Mouse (Mus musculus) gastrocnemius, postnatal 36 days (tissue): ENCODE results near the gene Prrg4. TPM values are rescaled to one million over a fixed set of nuclear protein-coding genes. Genes with fewer than 3 reads are reported as not detected.
"Not testable (repeated sequence)": the region's sequence is repeated elsewhere in the genome, so short reads cannot be mapped to it uniquely, and the experiment has no call there.

Source experiments
- DNase-seq, 2 experiments: peaks; one replicate each; pipeline ENCODE4 v3.0.0; 2022
- intact Hi-C: fragments of 180-260 bp; cut with DNase I; formaldehyde crosslinking; loops from one replicate; pipeline ENCODE4 v1.15.1; 2025
- long read RNA-seq, 2 experiments: library from polyadenylated mRNA; stranded (forward); transcript quantifications; one replicate each; pipeline ENCODE4 v2.0.0; 2021
- total RNA-seq, 2 experiments: library from RNA; stranded (reverse); gene quantifications; 2 replicates each; pipeline ENCODE4 v1.2.3; 2021

Prrg4 gene
- under 1 TPM in 1 of 2 experiments, not detected in 1; 0.25 TPM for total RNA-seq
- long read RNA-seq, experiment 1: 0 reads
- long read RNA-seq, experiment 2: 0 reads

DNA sequence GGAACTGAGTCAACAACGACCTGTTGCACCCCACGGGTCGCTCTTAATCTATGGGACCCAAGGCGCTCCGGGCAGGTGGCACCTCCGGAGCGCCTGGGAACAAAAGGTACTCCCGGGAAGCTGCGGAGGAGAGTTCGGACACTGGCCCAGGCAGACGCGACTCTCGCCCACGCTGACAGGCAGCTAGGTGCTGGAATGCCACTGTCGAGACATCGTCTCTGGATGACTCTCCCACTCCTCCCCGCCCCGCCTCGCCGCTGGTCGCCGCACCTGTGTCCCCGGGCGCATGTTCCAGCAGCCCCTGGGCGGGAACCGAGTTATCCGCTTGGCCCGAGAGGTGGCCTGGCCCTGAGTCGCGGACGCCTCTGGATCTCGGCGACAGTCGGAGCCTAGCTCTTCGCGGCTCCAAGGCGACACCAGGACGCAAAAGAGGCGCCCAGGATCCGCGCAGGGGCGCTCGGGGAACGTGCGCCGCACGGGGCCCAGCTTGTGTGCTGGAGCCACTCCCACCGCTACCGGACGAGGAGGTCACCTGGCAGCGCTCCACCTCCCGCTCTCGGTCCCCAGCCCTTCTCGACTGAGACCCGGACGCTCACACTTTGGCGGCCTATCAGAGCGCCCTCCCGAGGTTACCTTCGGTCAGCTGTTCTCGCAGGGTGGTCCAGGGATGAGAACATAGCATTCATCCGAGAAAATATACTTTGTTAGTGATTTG lies at the start of gene Prrg4:
Gene Prrg4 (minus strand): TSS at position 601 of the 715 bp plus-strand sequence.
- intact Hi-C loops: no loop called here
- peak; percentile 15 to 21 for DNase-seq

- peak; percentile 51 to 57 for DNase-seq
- intact Hi-C loops: loop anchor here (5.0 kb wide), 1 partner anchor 344 kb away; no protein-coding TSS in a partner anchor
These were observed 38.3 kb upstream of the Prrg4 start for GRCm38 (mm10) chr2:104887882-104888566.

GRCm38 (mm10) chr2:104887331-104887730 lies 37.7 kb upstream of the Prrg4 start:
- intact Hi-C loops: loop anchor here (5.0 kb wide), 1 partner anchor 345 kb away; no protein-coding TSS in a partner anchor
- not testable (repeated sequence) for DNase-seq

DNA sequence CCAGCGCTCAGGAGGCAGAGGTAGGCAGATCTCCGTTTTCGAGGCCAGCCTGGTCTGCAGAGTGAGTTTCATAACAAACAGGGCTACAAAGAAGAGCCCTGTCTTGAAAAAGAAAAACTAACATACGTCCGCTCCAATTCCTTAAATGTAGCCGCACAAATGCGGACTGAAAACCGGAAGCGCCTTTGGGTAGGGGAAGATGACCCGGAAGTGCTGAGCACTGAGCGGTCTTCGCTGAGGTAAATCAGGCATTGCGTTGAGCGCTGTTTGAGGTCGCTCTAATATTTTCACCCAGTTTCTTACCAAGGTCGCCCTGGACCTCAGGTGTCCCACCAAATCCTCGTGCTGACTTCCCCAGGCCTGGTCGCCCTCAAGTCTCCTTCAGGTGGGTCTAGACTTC lies 36.4 kb upstream of the Prrg4 start:
- intact Hi-C loops: loop anchor here (5.0 kb wide), 1 partner anchor 346 kb away; no protein-coding TSS in a partner anchor
- no peak for DNase-seq

DNA sequence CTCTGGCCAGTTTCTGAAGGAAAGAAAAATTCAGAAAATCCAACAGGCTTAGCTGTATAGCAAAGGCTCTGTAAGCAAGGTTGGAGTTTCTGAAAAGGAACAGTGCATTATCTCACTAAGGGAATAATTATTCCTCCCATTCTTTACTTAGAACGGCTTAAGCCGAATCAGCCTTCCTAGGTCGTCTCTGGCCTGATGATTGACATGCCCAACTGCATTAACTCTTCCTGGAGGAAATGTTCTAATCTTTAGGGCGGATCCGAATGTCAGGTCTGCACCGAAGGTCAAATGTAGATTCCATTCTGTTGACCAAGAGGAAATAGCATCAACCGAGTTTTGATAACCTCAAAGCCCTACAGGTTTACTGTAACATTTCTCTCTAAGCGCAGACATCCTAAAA lies 29.1 kb upstream of the Prrg4 start:
- intact Hi-C loops: no loop called here
- DNase-seq: no peak

- no peak for DNase-seq
- intact Hi-C loops: no loop called here
These were observed 19.4 kb upstream of the Prrg4 start for GRCm38 (mm10) chr2:104869101-104869500.

DNA sequence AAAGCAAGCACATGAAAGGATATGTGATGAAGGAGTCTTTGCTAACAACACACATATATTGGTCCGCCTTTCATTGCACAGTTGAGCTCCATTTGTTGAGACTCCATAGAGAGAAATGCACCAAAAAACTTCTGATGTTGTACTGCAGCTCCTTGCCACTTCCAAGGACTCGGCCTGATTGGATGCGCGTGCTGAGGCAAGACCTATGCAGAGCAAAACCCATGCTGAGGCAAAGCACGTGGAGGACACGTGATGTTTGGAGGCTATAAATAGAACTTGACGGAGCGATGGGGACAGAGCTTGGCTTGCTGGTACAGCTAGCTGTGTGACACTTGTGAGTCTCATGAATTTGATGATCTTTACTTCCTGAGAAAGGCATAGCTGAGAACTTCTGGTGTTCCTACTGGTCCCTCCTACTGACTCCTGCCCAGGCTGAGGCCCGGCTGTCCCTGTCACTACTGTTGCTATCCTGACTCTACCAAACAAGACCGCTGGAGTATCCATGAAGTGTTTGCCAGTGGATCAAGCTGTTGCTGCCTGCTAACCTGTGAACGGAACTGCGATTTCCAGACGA lies 17.7 kb upstream of the Prrg4 start, which contains the start of gene Ccdc73:
Gene Ccdc73 (plus strand): TSS at position 524 of the 574 bp plus-strand sequence.
- intact Hi-C loops: no loop called here

GRCm38 (mm10) chr2:104864176-104864860 lies 14.6 kb upstream of the Prrg4 start:
- intact Hi-C loops: no loop called here
- DNase-seq: no peak

More for the DNA sequence above, 17.7 kb upstream of the Prrg4 start, which contains the start of gene Ccdc73:
- no peak for DNase-seq

DNA sequence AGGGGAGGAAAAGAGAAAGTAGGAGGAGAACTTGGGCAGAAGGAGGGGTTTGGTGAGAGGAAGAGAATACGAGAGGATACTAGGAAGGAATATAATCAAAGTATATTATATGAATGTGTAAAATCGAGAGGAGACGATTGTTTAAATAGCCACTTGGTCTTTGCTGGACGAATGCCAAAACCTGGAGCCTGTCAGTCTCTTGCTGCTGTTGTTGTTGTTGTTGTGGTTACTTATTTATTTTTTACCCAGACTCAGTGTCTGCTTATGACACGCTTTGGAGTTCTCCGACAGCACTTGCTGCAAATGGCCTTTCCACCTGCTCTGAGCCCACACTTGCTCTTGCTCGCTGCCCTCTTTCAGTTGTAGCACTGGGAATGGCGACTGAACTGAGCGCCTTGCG lies 10.8 kb upstream of the Prrg4 start:
- intact Hi-C loops: no loop called here
- DNase-seq: no peak

- no peak for DNase-seq
- intact Hi-C loops: no loop called here
These were observed 9.4 kb upstream of the Prrg4 start for GRCm38 (mm10) chr2:104859060-104859459.

- DNase-seq, intact Hi-C loops: not testable (repeated sequence)
These were observed 8.4 kb upstream of the Prrg4 start for GRCm38 (mm10) chr2:104858083-104858482.

DNA sequence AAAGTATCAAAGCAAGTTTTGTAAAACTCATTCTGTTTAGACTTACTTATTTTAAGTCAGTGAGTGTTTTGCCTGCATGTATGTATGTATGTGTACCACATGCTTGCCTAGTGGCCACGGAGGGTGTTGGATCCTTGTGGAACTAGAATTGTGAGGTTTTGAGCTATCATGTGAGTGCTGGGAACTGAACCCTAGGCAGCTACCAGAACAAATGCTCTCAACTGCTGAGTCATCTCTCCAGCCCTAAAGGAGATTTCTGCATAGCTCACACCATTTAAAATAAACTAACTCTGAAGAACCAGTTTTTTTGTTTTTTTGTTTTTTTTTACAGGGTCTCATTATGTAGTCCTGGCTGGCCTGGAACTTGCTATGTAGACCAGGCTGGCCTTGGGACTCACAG lies 6.5 kb upstream of the Prrg4 start:
- no peak for DNase-seq
- intact Hi-C loops: no loop called here

DNA sequence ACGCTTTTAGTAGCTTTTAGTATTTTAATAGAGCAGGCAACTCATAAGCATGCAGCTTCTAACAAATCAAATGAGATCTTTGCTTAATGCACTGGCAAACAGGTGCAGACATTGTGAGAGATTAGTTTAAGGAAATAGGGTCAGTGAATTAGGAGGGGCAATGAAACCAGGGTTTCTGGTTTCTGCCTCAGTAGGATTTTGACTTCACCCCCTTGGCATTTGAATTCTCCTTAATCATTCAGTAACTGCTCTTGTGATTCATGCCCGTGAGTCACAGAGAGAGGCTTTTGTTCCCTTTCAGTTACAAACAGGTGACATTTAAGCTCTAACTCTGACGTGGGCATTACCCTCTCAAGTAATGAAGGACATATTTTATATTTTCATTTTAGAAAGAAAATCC lies 6.1 kb upstream of the Prrg4 start:
- intact Hi-C loops: no loop called here
- no peak for DNase-seq

DNA sequence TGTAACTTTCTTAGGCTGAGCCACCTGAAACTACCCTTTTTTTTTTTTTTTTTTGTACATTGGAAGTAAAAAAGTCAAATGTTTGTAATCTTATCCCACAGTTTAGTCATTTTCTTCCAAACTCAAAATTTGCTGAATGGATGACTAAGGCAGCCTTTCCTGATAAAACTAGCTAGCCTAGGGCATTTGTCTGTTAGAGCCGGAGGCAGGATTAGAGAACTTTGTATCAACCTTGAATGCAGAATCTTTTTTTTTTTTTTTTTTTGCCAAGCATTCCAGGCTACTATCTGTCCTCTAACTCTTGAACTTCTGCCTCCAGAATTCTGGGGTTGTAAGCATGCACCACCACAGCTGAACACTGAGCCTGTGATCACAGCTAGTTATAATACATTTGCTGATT lies 5.2 kb upstream of the Prrg4 start:
- intact Hi-C loops: no loop called here
- no peak for DNase-seq

GRCm38 (mm10) chr2:104852546-104852945 lies 2.9 kb upstream of the Prrg4 start:
- no peak for DNase-seq

DNA sequence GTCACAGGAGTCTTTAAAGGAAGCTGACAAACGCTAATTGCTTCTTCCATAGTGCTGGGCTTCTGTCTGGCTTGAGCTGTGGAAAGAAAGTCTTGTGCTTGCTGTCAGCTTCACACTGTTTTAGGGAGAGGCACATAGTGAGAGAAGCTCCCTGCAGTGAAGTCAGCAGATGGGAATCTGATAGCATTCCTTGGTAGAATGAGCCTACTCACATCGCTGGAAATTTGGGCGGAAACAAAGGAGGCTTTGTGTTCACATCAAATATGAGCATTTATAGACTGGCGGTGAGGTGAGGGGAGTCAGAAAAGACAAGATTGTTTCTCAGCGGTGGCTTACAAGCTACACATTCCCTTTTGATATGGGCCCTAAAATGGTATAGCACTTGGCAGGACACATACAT lies 2.0 kb upstream of the Prrg4 start:
- intact Hi-C loops: no loop called here
- no peak for DNase-seq

More at GRCm38 (mm10) chr2:104852546-104852945, 2.9 kb upstream of the Prrg4 start:
- intact Hi-C loops: no loop called here

- no peak for DNase-seq
- intact Hi-C loops: no loop called here
These were observed 299 bp upstream of the Prrg4 start for GRCm38 (mm10) chr2:104849991-104850359.

- DNase-seq: no peak
- intact Hi-C loops: no loop called here
These were observed 1.2 kb downstream of the Prrg4 start for GRCm38 (mm10) chr2:104848235-104849161.

DNA sequence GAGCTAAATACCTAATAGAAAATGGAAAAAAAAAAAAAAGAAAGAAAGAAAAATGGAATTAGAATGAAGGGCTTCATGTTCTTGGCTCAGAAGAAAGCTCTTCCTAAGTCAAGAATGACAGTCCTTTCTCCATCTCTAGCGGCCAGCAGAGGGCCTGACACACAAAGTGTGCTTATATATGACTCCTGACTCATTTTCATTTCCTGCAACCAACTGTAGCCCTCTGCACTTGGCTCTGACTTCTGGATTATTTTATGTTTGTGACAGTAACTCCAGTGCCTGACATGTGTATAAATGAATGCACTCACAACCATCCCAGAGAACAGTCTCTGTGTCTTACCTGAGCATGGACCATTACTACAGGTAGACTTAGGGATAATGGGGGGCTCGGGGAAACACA lies 2.0 kb downstream of the Prrg4 start:
- no peak for DNase-seq
- intact Hi-C loops: no loop called here
